Mouse (Mus musculus): ENCODE measurements around the gene Lrg1.

DNA sequence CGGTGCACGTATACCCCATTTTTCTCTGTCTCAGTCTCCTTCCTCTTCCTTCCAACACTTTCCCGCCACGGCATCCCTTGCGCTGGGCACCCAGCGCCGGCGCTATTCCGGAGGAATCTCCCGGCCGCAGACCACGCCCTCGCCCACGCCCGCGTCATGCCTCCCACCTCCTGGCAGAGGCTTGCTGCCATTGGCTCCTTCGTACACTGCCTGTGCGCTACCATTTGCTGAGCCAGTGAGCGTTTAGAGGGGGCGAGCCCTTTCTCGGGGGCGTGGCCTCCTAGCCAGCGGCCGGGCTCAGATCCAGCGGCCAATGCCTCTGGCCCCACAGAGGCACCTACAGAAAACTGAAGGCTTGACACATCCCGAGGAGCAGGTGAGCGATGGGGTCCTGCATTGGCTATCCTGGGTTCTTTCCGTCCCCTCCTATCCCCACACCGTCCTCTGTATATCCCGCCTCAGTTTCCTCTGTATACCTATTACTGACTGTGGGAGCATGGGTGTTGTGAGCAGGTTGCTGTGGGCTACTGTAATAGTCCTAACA, 40.5 kb upstream of the Lrg1 start, which contains the start of gene Tnfaip8l1:
- TF ChIP-seq CTCF (conservative IDR thresholded peaks at IDR 0.05; ENCODE audit: insufficient read depth, insufficient read length, low read depth, low read length): no peak
- no peak for TF ChIP-seq POLR2A (IDR thresholded peaks at IDR 0.05; ENCODE audit: low read depth, low read length)
